Comparison of ENCODE assay signal across 8 mouse cellular contexts in genomic region chr1:75374950-75375936, GRCm38 (mm10). TPM values are rescaled to one million over a fixed set of nuclear protein-coding genes. Genes with fewer than 3 reads are reported as not detected.
DNase-seq lines count a peak whose midpoint lies in the region; ATAC-seq and TF ChIP-seq lines count a peak whose summit lies in the region.

TSS of gene Speg (plus strand) at chr1:75375297.

- no peak for TF ChIP-seq CTCF in brain, embryonic 14.5 days (IDR thresholded peaks at IDR 0.05; ENCODE audit: borderline replicate concordance, extremely low read depth, insufficient read depth, insufficient read length)

- peaks cover 10% of the 10 kb centered on the region for H3K4me1 ChIP-seq in intestine, embryonic 16.5 days (ENCODE audit: control insufficient read depth, insufficient read depth, low read length)
- peaks cover 34% of the 10 kb centered on the region for H3K4me1 ChIP-seq in midbrain, embryonic 13.5 days (replicated peaks)

- peaks cover 11% of the 10 kb centered on the region; the same call in 1 of the 2 replicates for H3K27me3 ChIP-seq in intestine, embryonic 16.5 days (replicated peaks; ENCODE audit: control insufficient read depth, insufficient read depth, low read length)
- H3K27me3 ChIP-seq in midbrain, embryonic 13.5 days, result peaks cover 45% of the 10 kb centered on the region

- H3K4me3 ChIP-seq in intestine, embryonic 16.5 days (ENCODE audit: low read length), result peak within 1 kb of the TSS; percentile 20; the same call in 1 of the 2 replicates
- H3K4me3 ChIP-seq in midbrain, embryonic 13.5 days (replicated peaks), result peak within 1 kb of the TSS; percentile 23

- peak within 1 kb of the TSS; percentile 53; the same call in 1 of the 2 replicates for H3K9ac ChIP-seq in intestine, embryonic 16.5 days (ENCODE audit: low read depth, low read length)
- peak within 1 kb of the TSS; percentile 58 for H3K9ac ChIP-seq in midbrain, embryonic 13.5 days (replicated peaks)

- TF ChIP-seq POLR2A in brain, embryonic 14.5 days (IDR thresholded peaks at IDR 0.05; ENCODE audit: borderline replicate concordance, extremely low read depth, insufficient read depth, insufficient read length, poor library complexity, severe bottlenecking), result no peak

- H3K36me3 ChIP-seq in intestine, embryonic 16.5 days (ENCODE audit: control insufficient read depth, insufficient read depth, low read length), result no peaks in the 10 kb centered on the region
- H3K36me3 ChIP-seq in midbrain, embryonic 13.5 days, result no peaks in the 10 kb centered on the region

- ATAC-seq in intestine, embryonic 16.5 days, result peak; percentile 43
- ATAC-seq in midbrain, embryonic 13.5 days, result peak; percentile 59; the same call in 1 of the 2 replicates

- H3K27ac ChIP-seq in intestine, embryonic 16.5 days (ENCODE audit: low read length), result no peak within 1 kb of the TSS
- H3K27ac ChIP-seq in midbrain, embryonic 13.5 days, result no peak within 1 kb of the TSS

- peak within 1 kb of the TSS; percentile 40 for H3K4me2 ChIP-seq in intestine, embryonic 16.5 days (ENCODE audit: low read depth, low read length)
- H3K4me2 ChIP-seq in midbrain, embryonic 13.5 days (replicated peaks), result peak within 1 kb of the TSS; percentile 54

- no peak for DNase-seq in layer of hippocampus, adult 18-20 months (ENCODE audit: low spot score in 2 of 2)
- no peak for DNase-seq in layer of hippocampus, adult 9-11 months
- no peak for DNase-seq in brain, embryonic 14.5 days (ENCODE audit: low read depth)
- no peak for DNase-seq in gonadal fat pad, adult 2 months (ENCODE audit: low read depth)
- DNase-seq in ovary, postnatal 10 days (ENCODE audit: low spot score), result no peak
- DNase-seq in yolk sac, embryonic 10.5 days (ENCODE audit: low spot score), result no peak

- H3K9me3 ChIP-seq in intestine, embryonic 16.5 days (ENCODE audit: control insufficient read depth, low read length), result no peaks in the 10 kb centered on the region
- no peaks in the 10 kb centered on the region for H3K9me3 ChIP-seq in midbrain, embryonic 13.5 days

- 17% methylated on average over 56 of the region's 57 CpGs for WGBS in intestine, embryonic 16.5 days
- WGBS in midbrain, embryonic 13.5 days, result 7% methylated on average over 53 of the region's 57 CpGs

RNA-seq across cellular contexts. Expression of gene Speg, which starts in this region (rescaled TPM):
- total RNA-seq in layer of hippocampus, adult 18-20 months (2021), result 100 to 1,000 TPM; 168 to 178 TPM
- 49.2 and 56.1 TPM in 2 replicates for polyA plus RNA-seq in brain, embryonic 14.5 days (2012; rRNA removed)
- 26.2 and 27.4 TPM in 2 replicates for polyA plus RNA-seq in gonadal fat pad, adult 2 months (2012; rRNA removed)
- 33.5 and 35.2 TPM in 2 replicates for polyA plus RNA-seq in intestine, embryonic 16.5 days (2015; fragmentation: Nextera tagmentation; extraction: Ambion mirVana)
- polyA plus RNA-seq in midbrain, embryonic 13.5 days (2015; fragmentation: Nextera tagmentation; extraction: Ambion mirVana), result 11.2 and 12.8 TPM in 2 replicates
